Mouse (Mus musculus) G1E (cell line): ENCODE measurements around the gene Rbp4. TPM values are rescaled to one million over a fixed set of nuclear protein-coding genes. Genes with fewer than 3 reads are reported as not detected.

Experiments
- ATAC-seq: 2 replicates; pipeline ENCODE4 v1.8.0; 2016; ENCODE audit warnings: mild to moderate bottlenecking; ENCODE audit not compliant: insufficient number of reproducible peaks, poor library complexity, low FRiP score, severe bottlenecking; ENCODE audit errors: extremely low read depth
- DNase-seq: peaks from one replicate; pipeline ENCODE4 v3.0.0; 2012; ENCODE audit warnings: low spot score
- H3K27me3 ChIP-seq: 2 replicates; pipeline ENCODE4 v1.6.1; 2012; ENCODE audit warnings: mild to moderate bottlenecking, low read length, inconsistent platforms; ENCODE audit not compliant: insufficient read depth
- H3K36me3 ChIP-seq: replicated peaks from 2 replicates; pipeline ENCODE3; 2012; ENCODE audit warnings: mild to moderate bottlenecking, inconsistent platforms
- H3K4me1 ChIP-seq: 2 replicates; pipeline ENCODE4 v1.6.1; 2012; ENCODE audit warnings: low read depth, low read length, inconsistent platforms, mixed read lengths; ENCODE audit not compliant: insufficient read depth
- H3K4me3 ChIP-seq: 2 replicates; pipeline ENCODE4 v1.5.1; 2012; ENCODE audit warnings: low read depth, mild to moderate bottlenecking, inconsistent platforms, low read length, moderate library complexity, mixed read lengths
- H3K9me3 ChIP-seq: replicated peaks from 2 replicates; pipeline ENCODE4 v1.6.1; 2012; ENCODE audit warnings: inconsistent platforms
- CTCF ChIP-seq: IDR thresholded peaks from 2 replicates; pipeline ENCODE4 v1.5.1; 2012; ENCODE audit warnings: low read depth, low read length, inconsistent platforms, mixed read lengths
- GATA1 ChIP-seq: IDR thresholded peaks from 2 replicates; pipeline ENCODE4 v1.6.1; 2012; ENCODE audit warnings: borderline replicate concordance, low read length, inconsistent platforms, mixed read lengths
- GATA2 ChIP-seq: IDR thresholded peaks from 2 replicates; pipeline ENCODE4 v1.6.1; 2012; ENCODE audit warnings: low read depth, low read length, inconsistent platforms, borderline replicate concordance
- POLR2AphosphoS5 ChIP-seq: IDR thresholded peaks from 2 replicates; pipeline ENCODE4 v1.6.1; 2012; ENCODE audit warnings: low read depth, low read length, inconsistent platforms; ENCODE audit not compliant: insufficient replicate concordance
- TAL1 ChIP-seq: conservative IDR thresholded peaks from 2 replicates; pipeline ENCODE4 v1.6.1; 2012; ENCODE audit warnings: low read depth, low read length, inconsistent platforms, mixed read lengths
- polyA plus RNA-seq: library from polyadenylated mRNA; stranded (reverse); fragments of >175 nt; gene quantifications from 2 replicates; pipeline ENCODE4 v1.2.3, GENCODE M21; 2012
- total RNA-seq, 2 experiments: library from RNA; stranded (forward) in 1 of 2; stranded (reverse) in 1 of 2; fragments of 200-1000 nt in 1 of 2; fragments of >200 nt in 1 of 2; fragmentation: Nextera tagmentation in 1 of 2; gene quantifications; 2 replicates each; pipeline ENCODE4 v1.2.3; 2014 to 2017

Gene Rbp4
- total and polyA plus RNA-seq, 3 experiments = not detected

GRCm38 (mm10) chr19:38112575-38112974 lies 12.5 kb downstream of the Rbp4 start:
- DNase-seq (no peak), ATAC-seq (no peak)
- H3K4me3 ChIP-seq = no peak overlapping the region
- H3K27me3 ChIP-seq = 0 out of 2 replicates have a peak, but pooled peaks cover 2% of the 10 kb centered on the region
- H3K9me3 ChIP-seq = no peaks in the 10 kb centered on the region
- H3K36me3 ChIP-seq = no peaks in the 10 kb centered on the region
- TF ChIP-seq GATA2 = no peak
- no peak for TF ChIP-seq CTCF
- no peak for TF ChIP-seq GATA1
- no peak for TF ChIP-seq TAL1
- no peak for TF ChIP-seq POLR2AphosphoS5
- H3K4me1 ChIP-seq = no peaks in the 10 kb centered on the region

- DNase-seq = no peak
- Histone ChIP-seq H3K27me3 (0 out of 2 replicates have a peak, but pooled peaks cover 2% of the 10 kb centered on the region), H3K36me3 (no peaks in the 10 kb centered on the region), H3K4me3 (no peak overlapping the region), H3K4me1 (no peaks in the 10 kb centered on the region), H3K9me3 (no peaks in the 10 kb centered on the region)
- ATAC-seq = no peak
- TF ChIP-seq CTCF = no peak
- TF ChIP-seq POLR2AphosphoS5 = no peak
- TF ChIP-seq GATA2 = no peak
- TF ChIP-seq GATA1 = no peak
- TF ChIP-seq TAL1 = no peak
Measured at GRCm38 (mm10) chr19:38111056-38111455, 14.0 kb downstream of the Rbp4 start.

- Histone ChIP-seq H3K4me1 (no peaks in the 10 kb centered on the region), H3K27me3 (peaks cover 6% of the 10 kb centered on the region), H3K9me3 (no peaks in the 10 kb centered on the region), H3K36me3 (no peaks in the 10 kb centered on the region), H3K4me3 (no peak overlapping the region)
- TF ChIP-seq POLR2AphosphoS5 = no peak
- TF ChIP-seq GATA1 = no peak
- no peak for TF ChIP-seq TAL1
- TF ChIP-seq GATA2 = no peak
- TF ChIP-seq CTCF = no peak
- DNase-seq (no peak), ATAC-seq (no peak)
Measured at GRCm38 (mm10) chr19:38109506-38110242, 15.4 kb downstream of the Rbp4 start.

GRCm38 (mm10) chr19:38107871-38108270 lies 17.2 kb downstream of the Rbp4 start:
- Histone ChIP-seq H3K27me3 (peaks cover 6% of the 10 kb centered on the region), H3K4me1 (no peaks in the 10 kb centered on the region), H3K36me3 (no peaks in the 10 kb centered on the region), H3K4me3 (no peak overlapping the region), H3K9me3 (no peaks in the 10 kb centered on the region)
- ATAC-seq (no peak), DNase-seq (no peak)
- no peak for TF ChIP-seq GATA2
- no peak for TF ChIP-seq TAL1
- TF ChIP-seq POLR2AphosphoS5 = no peak
- TF ChIP-seq GATA1 = no peak
- no peak for TF ChIP-seq CTCF

GRCm38 (mm10) chr19:38096858-38097758 lies 28.0 kb downstream of the Rbp4 start, which contains the start of gene Ffar4:
Gene Ffar4, plus strand, starts transcription at chr19:38097071.
- H3K4me1 ChIP-seq = no peaks in the 10 kb centered on the region
- DNase-seq (no peak), ATAC-seq (no peak)
- no peak within 1 kb of the TSS for H3K4me3 ChIP-seq
- H3K27me3 ChIP-seq = peaks cover 8% of the 10 kb centered on the region
- TF ChIP-seq TAL1 (no peak), CTCF (no peak), GATA2 (no peak), GATA1 (no peak)
- H3K36me3 ChIP-seq = no peaks in the 10 kb centered on the region
- H3K9me3 ChIP-seq = no peaks in the 10 kb centered on the region

- no peak for ATAC-seq
Measured at GRCm38 (mm10) chr19:38096231-38096630, 28.9 kb downstream of the Rbp4 start.

More at GRCm38 (mm10) chr19:38096231-38096630, 28.9 kb downstream of the Rbp4 start:
- Histone ChIP-seq H3K4me1 (no peaks in the 10 kb centered on the region), H3K4me3 (no peak overlapping the region), H3K9me3 (no peaks in the 10 kb centered on the region), H3K27me3 (peaks cover 8% of the 10 kb centered on the region), H3K36me3 (no peaks in the 10 kb centered on the region)
- DNase-seq = no peak
- TF ChIP-seq GATA1 (no peak), POLR2AphosphoS5 (no peak), CTCF (no peak), TAL1 (no peak)
